Comparison of ENCODE assay signal across 9 mouse cellular contexts in genomic region chr7:45700301-45701015, GRCm38 (mm10). TPM values are rescaled to one million over a fixed set of nuclear protein-coding genes. Genes with fewer than 3 reads are reported as not detected.
DNase-seq lines count a peak whose midpoint lies in the region; ATAC-seq and TF ChIP-seq lines count a peak whose summit lies in the region.
"Had no signal": no experiment of that assay in that cellular context is flagged by ENCODE, and none has a peak within 500 bp of the region (broad histone marks: within the 10 kb centered on the region; RNA-seq: fewer than 3 reads in every experiment).

No protein-coding gene starts in this region.

- 0 out of 2 replicates have a peak, but pooled peaks cover 2% of the 10 kb centered on the region for H3K4me1 ChIP-seq in brown adipose tissue, adult 24 weeks (ENCODE audit: control insufficient read depth, insufficient read depth, insufficient read length, low read length)
- H3K4me1 ChIP-seq in forebrain, embryonic 16.5 days (replicated peaks; ENCODE audit: control insufficient read depth, insufficient read depth, low read length): peaks cover 38% of the 10 kb centered on the region
- H3K4me1 ChIP-seq in lung, adult 2 months (ENCODE audit: control insufficient read depth, insufficient read depth, low read length): no peaks in the 10 kb centered on the region; the same call in 1 of the 2 replicates
- H3K4me1 ChIP-seq in olfactory bulb, adult 2 months (ENCODE audit: control insufficient read depth, insufficient read depth, low read length): peaks cover 32% of the 10 kb centered on the region

- peak overlapping the region; percentile 44 for H3K4me3 ChIP-seq in brown adipose tissue, adult 24 weeks (ENCODE audit: insufficient read depth, low read depth, low read length)
- peak overlapping the region; percentile 55 for H3K4me3 ChIP-seq in forebrain, embryonic 16.5 days (replicated peaks; ENCODE audit: low read length)
- peak overlapping the region; percentile 57 for H3K4me3 ChIP-seq in layer of hippocampus, adult 2 months
- no peak overlapping the region for H3K4me3 ChIP-seq in lung, adult 2 months (replicated peaks; ENCODE audit: extremely low read depth, low read depth, low read length)
- peak overlapping the region; percentile 56 for H3K4me3 ChIP-seq in olfactory bulb, adult 2 months (ENCODE audit: insufficient read depth, low read depth, low read length)
- H3K4me3 ChIP-seq: erythroblast, embryonic 14.5 days had no signal

- H3K36me3 ChIP-seq in forebrain, embryonic 16.5 days (ENCODE audit: control insufficient read depth, insufficient read depth): no peaks in the 10 kb centered on the region

- H3K4me2 ChIP-seq in forebrain, embryonic 16.5 days (ENCODE audit: low read length): peak overlapping the region; percentile 84

- intact Hi-C loops in heart, postnatal 25 days (cut with DNase I): no loop called here

- DNase-seq in heart, postnatal 25 days (ENCODE audit: low spot score): peak; percentile 69
- peak; percentile 83 to 87 for DNase-seq in layer of hippocampus, adult 2 months (ENCODE audit: low spot score in 2 of 2)
- DNase-seq in lung, adult 2 months: peak; percentile 65
- DNase-seq in yolk sac, embryonic 10.5 days (ENCODE audit: low spot score): peak; percentile 64

- no peak for TF ChIP-seq POLR2A in lung, adult 2 months (IDR thresholded peaks at IDR 0.05; ENCODE audit: borderline replicate concordance, extremely low read depth, low read depth, low read length)
- peak; percentile 39; the same call in 1 of the 2 replicates for TF ChIP-seq POLR2A in olfactory bulb, adult 2 months (IDR thresholded peaks at IDR 0.05; ENCODE audit: insufficient read depth, low read depth, low read length)

- no peaks in the 10 kb centered on the region for H3K9me3 ChIP-seq in forebrain, embryonic 16.5 days (ENCODE audit: control insufficient read depth, low read length)

- under 1% methylated on average over 20 of the region's 20 CpGs for WGBS in forebrain, embryonic 16.5 days
- WGBS in lung, adult 2 months: 2% methylated on average over 20 of the region's 20 CpGs
- under 1% methylated on average over 20 of the region's 20 CpGs for WGBS in olfactory bulb, adult 2 months

- no peak overlapping the region for H3K27ac ChIP-seq in brown adipose tissue, adult 24 weeks (replicated peaks; ENCODE audit: low read depth, low read length)
- H3K27ac ChIP-seq in forebrain, embryonic 16.5 days (ENCODE audit: low read length): peak overlapping the region; percentile 72
- H3K27ac ChIP-seq in layer of hippocampus, adult 2 months: peak overlapping the region; percentile 98
- H3K27ac ChIP-seq in olfactory bulb, adult 2 months (ENCODE audit: insufficient read depth, low read depth, low read length): peak overlapping the region; percentile 73

- H3K27me3 ChIP-seq in forebrain, embryonic 16.5 days (replicated peaks; ENCODE audit: control insufficient read depth, insufficient read depth, low read length): peaks cover 17% of the 10 kb centered on the region

- TF ChIP-seq CTCF in layer of hippocampus, adult 2 months (conservative IDR thresholded peaks at IDR 0.05): no peak
- no peak for TF ChIP-seq CTCF in lung, adult 2 months (IDR thresholded peaks at IDR 0.05; ENCODE audit: insufficient read depth, low read length)
- no peak for TF ChIP-seq CTCF in olfactory bulb, adult 2 months (IDR thresholded peaks at IDR 0.05; ENCODE audit: insufficient read depth, low read depth, low read length)

- H3K9ac ChIP-seq in forebrain, embryonic 16.5 days (replicated peaks; ENCODE audit: low read depth, low read length): peak overlapping the region; percentile 74

- peak; percentile 25 for ATAC-seq in CD4-positive, CD25-positive, alpha-beta regulatory T cell, adult 4 months
- peak; percentile 30 for ATAC-seq in forebrain, embryonic 16.5 days

RNA-seq across cellular contexts. Expression of gene Car11, which starts 0.8 kb away (rescaled TPM):
- polyA plus RNA-seq in CD4-positive, CD25-positive, alpha-beta regulatory T cell, adult 4 months (2017; shearing (Covaris generic)): 1 to 10 TPM; 1.2 to 1.3 TPM
- polyA plus RNA-seq in brown adipose tissue, adult 24 weeks (2012; ENCODE audit: insufficient read depth, insufficient read length, missing spikeins): 12.1 and 17.1 TPM in 2 replicates
- 40.1 and 64.4 TPM in 2 replicates for polyA plus RNA-seq in forebrain, embryonic 16.5 days (2015; fragmentation: Nextera tagmentation; extraction: Ambion mirVana)
- 1 to 10 TPM; 2.5 to 3.8 TPM for total RNA-seq in heart, postnatal 25 days (2021)
- total RNA-seq in layer of hippocampus, adult 2 months (2021): 100 to 1,000 TPM; 184 to 211 TPM
- 5.1 and 6.2 TPM in 2 replicates for polyA plus RNA-seq in lung, adult 2 months (2012; rRNA removed)
- polyA plus RNA-seq in olfactory bulb, adult 2 months (2012; ENCODE audit: insufficient read depth, insufficient read length, low replicate concordance, missing spikeins): not detected in 2 replicates
- polyA plus RNA-seq: erythroblast, embryonic 14.5 days had no signal

RNA-seq across cellular contexts. Expression of gene Dbp, which starts 4.4 kb away (rescaled TPM):
- polyA plus RNA-seq in CD4-positive, CD25-positive, alpha-beta regulatory T cell, adult 4 months (2017; shearing (Covaris generic)): 1 to 10 TPM; 7.4 to 8.8 TPM
- polyA plus RNA-seq in brown adipose tissue, adult 24 weeks (2012; ENCODE audit: insufficient read depth, insufficient read length, missing spikeins): 23.3 and 31.5 TPM in 2 replicates
- 4.1 and 4.3 TPM in 2 replicates for polyA plus RNA-seq in forebrain, embryonic 16.5 days (2015; fragmentation: Nextera tagmentation; extraction: Ambion mirVana)
- 100 to 1,000 TPM in 1 of 2 experiments, 10 to 100 TPM in 1; 13.6 to 153 TPM for total RNA-seq in heart, postnatal 25 days (2021)
- 10 to 100 TPM; 69.2 to 72.8 TPM for total RNA-seq in layer of hippocampus, adult 2 months (2021)
- 43.1 and 133 TPM in 2 replicates for polyA plus RNA-seq in lung, adult 2 months (2012; rRNA removed)
- 386 TPM in 1 of 2 replicates, not detected in the other for polyA plus RNA-seq in olfactory bulb, adult 2 months (2012; ENCODE audit: insufficient read depth, insufficient read length, low replicate concordance, missing spikeins)

RNA-seq across cellular contexts. Expression of gene Sec1, which starts 6.3 kb away (rescaled TPM):
- polyA plus RNA-seq in CD4-positive, CD25-positive, alpha-beta regulatory T cell, adult 4 months (2017; shearing (Covaris generic)): under 1 TPM in 1 of 2 experiments, not detected in 1; 0.30 TPM
- polyA plus RNA-seq in brown adipose tissue, adult 24 weeks (2012; ENCODE audit: insufficient read depth, insufficient read length, missing spikeins): not detected in 2 replicates
- polyA plus RNA-seq in forebrain, embryonic 16.5 days (2015; fragmentation: Nextera tagmentation; extraction: Ambion mirVana): 0.10 and 0.25 TPM in 2 replicates
- under 1 TPM in 1 of 2 experiments, not detected in 1; 0.16 TPM for total RNA-seq in heart, postnatal 25 days (2021)
- 1 to 10 TPM; 2.2 to 2.3 TPM for total RNA-seq in layer of hippocampus, adult 2 months (2021)
- 3.7 and 4.5 TPM in 2 replicates for polyA plus RNA-seq in lung, adult 2 months (2012; rRNA removed)
- polyA plus RNA-seq in olfactory bulb, adult 2 months (2012; ENCODE audit: insufficient read depth, insufficient read length, low replicate concordance, missing spikeins): not detected in 2 replicates
- polyA plus RNA-seq: erythroblast, embryonic 14.5 days had no signal

RNA-seq across cellular contexts. Expression of gene Rpl18, which starts 14.8 kb away (rescaled TPM):
- polyA plus RNA-seq in CD4-positive, CD25-positive, alpha-beta regulatory T cell, adult 4 months (2017; shearing (Covaris generic)): 1,000 to 10,000 TPM; 2,369 to 2,427 TPM
- polyA plus RNA-seq in brown adipose tissue, adult 24 weeks (2012; ENCODE audit: insufficient read depth, insufficient read length, missing spikeins): 445 and 504 TPM in 2 replicates
- 567 and 579 TPM in 2 replicates for polyA plus RNA-seq in forebrain, embryonic 16.5 days (2015; fragmentation: Nextera tagmentation; extraction: Ambion mirVana)
- total RNA-seq in heart, postnatal 25 days (2021): 100 to 1,000 TPM; 507 to 553 TPM
- total RNA-seq in layer of hippocampus, adult 2 months (2021): 100 to 1,000 TPM; 342 to 353 TPM
- polyA plus RNA-seq in lung, adult 2 months (2012; rRNA removed): 1,119 and 1,194 TPM in 2 replicates
- polyA plus RNA-seq in olfactory bulb, adult 2 months (2012; ENCODE audit: insufficient read depth, insufficient read length, low replicate concordance, missing spikeins): not detected in 2 replicates

RNA-seq across cellular contexts. Expression of gene Ntn5, which starts 16.6 kb away (rescaled TPM):
- polyA plus RNA-seq in CD4-positive, CD25-positive, alpha-beta regulatory T cell, adult 4 months (2017; shearing (Covaris generic)): not detected
- not detected in 2 replicates for polyA plus RNA-seq in brown adipose tissue, adult 24 weeks (2012; ENCODE audit: insufficient read depth, insufficient read length, missing spikeins)
- polyA plus RNA-seq in forebrain, embryonic 16.5 days (2015; fragmentation: Nextera tagmentation; extraction: Ambion mirVana): 0.80 and 0.84 TPM in 2 replicates
- under 1 TPM; 0.14 to 0.29 TPM for total RNA-seq in heart, postnatal 25 days (2021)
- 1 to 10 TPM; 6.3 to 9.3 TPM for total RNA-seq in layer of hippocampus, adult 2 months (2021)
- 5.5 and 7.7 TPM in 2 replicates for polyA plus RNA-seq in lung, adult 2 months (2012; rRNA removed)
- not detected in 2 replicates for polyA plus RNA-seq in olfactory bulb, adult 2 months (2012; ENCODE audit: insufficient read depth, insufficient read length, low replicate concordance, missing spikeins)
- polyA plus RNA-seq: erythroblast, embryonic 14.5 days had no signal
